Mouse (Mus musculus) small intestine, adult 2 months (tissue): ENCODE measurements at regions not wholly inside any gene's neighbourhood (a gene's known extent, or its start where the extent isn't known, plus 50 kb on each side); places are given as distances from the start of the nearest gene placed in this dataset.

Experiments used
- CTCF ChIP-seq: fragments of 200-500 bp; IDR thresholded peaks from 2 replicates; pipeline ENCODE4 v1.5.1; 2012; ENCODE audit warnings: low read depth, mild to moderate bottlenecking, control low read depth, inconsistent platforms, low read length, moderate library complexity, mixed read lengths; ENCODE audit not compliant: insufficient replicate concordance, insufficient read length; ENCODE audit errors: extremely low read depth
- POLR2A ChIP-seq: fragments of 200-500 bp; IDR thresholded peaks from 2 replicates; pipeline ENCODE4 v1.6.1; 2012; ENCODE audit warnings: low read depth, mild to moderate bottlenecking, control low read depth, inconsistent platforms, low read length, moderate library complexity

- TF ChIP-seq POLR2A (no peak), CTCF (no peak)
These were observed 487.6 kb upstream of the Gm765 start for GRCm38 (mm10) chr6:98830191-98830590.
